Mouse (Mus musculus) heart, postnatal 25 days (tissue): ENCODE results near the gene Pde4a. TPM values are rescaled to one million over a fixed set of nuclear protein-coding genes. Genes with fewer than 3 reads are reported as not detected.
"Not testable (repeated sequence)": the region's sequence is repeated elsewhere in the genome, so short reads cannot be mapped to it uniquely, and the experiment has no call there.

Source experiments
- DNase-seq: peaks from one replicate; pipeline ENCODE4 v3.0.0; 2022; ENCODE audit warnings: low spot score
- intact Hi-C: fragments of 180-260 bp; cut with DNase I; formaldehyde crosslinking; loops from one replicate; pipeline ENCODE4 v1.15.1; 2025
- total RNA-seq, 2 experiments: library from RNA; stranded (reverse); gene quantifications; 2 replicates each; pipeline ENCODE4 v1.2.3; 2021

Pde4a gene
- total RNA-seq, 2 experiments from 2014 or later = 47.1 to 51.6 TPM

DNA sequence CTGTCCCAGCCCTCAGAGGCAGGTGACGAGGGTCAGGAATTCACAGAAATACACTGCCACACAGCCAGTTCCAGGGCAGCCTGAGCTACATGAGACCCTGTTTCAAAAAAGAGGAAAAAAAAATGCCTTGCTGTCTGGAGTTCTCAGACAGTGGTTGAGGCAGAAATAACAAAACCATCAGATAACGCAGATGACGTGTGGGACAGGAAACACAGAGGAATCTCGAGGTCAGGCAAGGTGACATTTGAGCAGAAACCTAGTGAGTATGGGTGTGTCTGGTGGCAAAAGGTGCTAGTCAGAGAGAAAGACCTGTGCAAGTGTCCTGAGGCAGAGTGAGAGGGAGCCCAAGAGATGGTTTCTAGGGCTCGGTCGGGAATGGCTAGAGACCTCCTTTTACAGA lies 6.8 kb downstream of the Pde4a start:
- intact Hi-C loops = no loop called here
- no peak for DNase-seq

DNA sequence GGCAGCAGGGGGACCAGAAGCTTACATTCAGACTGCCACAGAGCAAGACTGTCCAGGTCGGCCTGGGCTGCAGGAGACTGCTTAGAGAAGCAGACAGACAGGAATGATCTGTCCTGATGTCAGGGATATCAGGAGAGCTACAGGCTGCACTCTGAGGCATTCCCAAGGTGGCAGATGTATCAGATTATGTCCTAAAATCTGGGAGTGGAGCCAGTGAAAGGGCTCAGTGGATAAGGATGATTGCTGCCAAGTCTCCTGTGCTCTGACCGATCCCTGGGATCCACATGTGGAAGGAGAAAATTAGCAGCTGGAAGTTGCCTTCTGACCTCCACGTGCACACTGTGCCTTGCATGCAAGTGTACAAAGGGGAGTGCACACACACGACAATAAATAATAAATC lies 14.9 kb downstream of the Pde4a start:
- DNase-seq = no peak
- intact Hi-C loops = no loop called here

DNA sequence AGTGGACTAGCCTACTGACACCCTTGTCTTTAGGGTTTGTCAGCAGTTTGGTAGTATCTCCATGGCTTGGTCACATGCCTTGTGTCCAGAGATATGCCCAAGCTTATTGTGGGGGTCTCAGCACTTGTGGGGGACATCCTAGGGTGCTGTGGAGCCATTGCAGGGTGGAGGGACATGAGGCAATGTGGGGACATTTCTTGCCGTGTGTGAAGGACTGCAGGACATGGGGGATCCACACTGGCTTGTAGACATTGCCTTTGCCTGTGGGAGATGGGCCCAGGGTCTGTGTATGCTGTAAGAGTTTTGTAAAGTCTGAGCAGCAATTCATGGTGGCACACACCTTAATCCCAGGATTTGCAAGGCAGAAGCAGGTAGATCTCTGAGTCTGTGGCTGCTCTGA lies 15.3 kb downstream of the Pde4a start:
- DNase-seq = no peak
- intact Hi-C loops = no loop called here

DNA sequence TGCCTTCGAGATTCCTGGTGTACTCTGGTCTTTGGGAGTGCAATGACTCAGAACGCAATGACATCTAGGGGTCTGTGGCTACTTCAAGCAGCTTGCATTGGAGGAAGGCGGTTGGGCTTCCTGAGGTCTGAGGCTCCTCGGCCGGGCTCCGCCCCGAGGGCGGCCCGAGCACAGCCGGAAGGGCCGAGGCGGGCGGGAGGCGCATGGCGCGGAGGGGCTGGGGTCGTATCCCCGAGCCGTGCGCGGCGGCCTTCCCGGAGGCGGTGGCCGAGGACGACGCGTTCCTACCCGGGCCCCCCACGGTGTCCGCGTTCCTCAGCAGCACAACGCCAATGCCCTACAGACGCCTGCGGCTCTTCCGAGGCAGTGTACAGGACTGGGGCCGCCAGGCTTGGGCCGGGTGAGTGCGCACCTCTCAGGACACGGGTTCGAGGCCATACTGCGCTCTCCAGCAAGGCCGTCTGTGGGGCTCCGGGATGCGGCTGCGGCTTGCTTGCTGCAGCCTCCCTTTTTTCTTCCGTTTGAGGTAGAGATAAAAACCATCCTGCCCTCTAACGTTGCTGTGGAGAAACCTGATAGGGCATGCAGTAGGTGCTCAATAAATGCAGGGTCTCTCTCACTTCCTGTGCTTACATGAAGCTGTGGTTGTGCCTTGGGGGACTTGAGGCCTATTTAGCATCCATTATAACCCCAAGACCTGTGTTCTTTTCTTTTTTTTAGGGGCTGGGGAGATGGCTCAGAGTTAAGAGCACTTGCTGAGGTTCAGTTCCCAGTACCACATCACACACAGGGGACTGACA lies 16.1 kb downstream of the Pde4a start:
- peak; percentile 34 for DNase-seq
- intact Hi-C loops = no loop called here

DNA sequence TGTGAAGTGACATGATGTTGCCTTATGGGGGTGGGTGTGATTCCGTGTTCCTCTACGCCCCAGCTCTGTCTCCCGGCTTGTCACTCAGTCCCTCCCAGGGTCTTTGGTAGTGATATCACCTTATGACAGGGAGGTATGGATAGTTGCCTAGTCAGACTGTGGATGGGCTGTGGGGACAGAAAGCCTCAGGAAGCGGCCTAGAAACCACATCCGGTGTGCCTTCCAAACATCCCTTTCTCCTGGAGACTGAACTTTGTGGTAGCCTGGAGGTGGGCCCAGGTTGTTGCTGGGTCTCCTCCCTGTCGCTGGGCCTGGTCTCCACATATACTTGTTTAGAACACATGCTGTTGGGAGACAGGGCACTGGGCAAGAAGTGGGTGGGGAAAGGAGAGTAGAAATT lies 17.9 kb downstream of the Pde4a start:
- DNase-seq = no peak
- intact Hi-C loops = no loop called here

DNA sequence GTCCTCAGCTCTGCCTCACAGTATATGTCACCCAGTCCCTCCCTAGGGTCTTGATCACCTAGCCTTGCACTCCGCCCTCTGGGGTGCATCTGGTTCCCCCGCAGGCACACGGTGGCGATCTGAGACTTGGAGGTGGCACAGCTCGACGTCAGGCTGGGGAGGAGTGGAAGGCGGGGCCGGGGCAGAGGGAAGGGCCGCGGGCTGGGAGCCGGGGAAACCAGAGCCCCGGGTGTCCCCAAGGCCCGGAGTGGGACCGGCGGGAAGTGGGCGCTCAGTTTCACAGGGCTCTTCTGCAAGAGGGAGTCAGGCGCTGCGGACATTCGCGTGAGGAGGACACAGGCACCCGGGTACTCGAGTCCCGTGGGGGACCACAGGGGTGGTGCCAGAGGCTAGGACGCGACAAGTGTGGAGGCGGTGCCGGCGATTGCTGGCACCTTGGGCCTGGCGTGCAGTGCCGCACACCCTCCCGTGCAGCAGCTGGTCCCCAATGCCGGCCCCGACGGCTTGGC lies 18.4 kb downstream of the Pde4a start:
- peak; percentile 58 for DNase-seq
- intact Hi-C loops = no loop called here

DNA sequence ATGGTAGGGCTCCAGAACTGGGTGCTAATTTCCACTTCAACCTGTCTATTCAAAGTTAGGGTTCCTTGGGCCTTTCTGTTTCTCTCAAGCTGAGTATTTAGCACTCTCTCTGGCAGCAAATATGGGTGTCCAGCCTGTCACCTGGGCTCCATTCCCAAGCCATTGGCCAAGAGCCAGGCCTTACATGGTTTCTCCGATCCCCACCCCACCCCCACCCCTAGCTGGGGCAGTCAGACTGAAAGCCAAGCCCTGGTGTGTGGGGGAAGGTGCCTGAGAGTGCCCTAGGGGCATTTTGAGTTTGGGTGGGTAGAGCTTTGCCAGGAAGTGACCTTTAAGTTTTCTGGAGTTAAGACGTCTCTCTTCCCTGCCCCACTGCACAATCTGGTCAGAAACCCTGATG lies 19.2 kb downstream of the Pde4a start:
- intact Hi-C loops = no loop called here
- DNase-seq = peak; percentile 36

DNA sequence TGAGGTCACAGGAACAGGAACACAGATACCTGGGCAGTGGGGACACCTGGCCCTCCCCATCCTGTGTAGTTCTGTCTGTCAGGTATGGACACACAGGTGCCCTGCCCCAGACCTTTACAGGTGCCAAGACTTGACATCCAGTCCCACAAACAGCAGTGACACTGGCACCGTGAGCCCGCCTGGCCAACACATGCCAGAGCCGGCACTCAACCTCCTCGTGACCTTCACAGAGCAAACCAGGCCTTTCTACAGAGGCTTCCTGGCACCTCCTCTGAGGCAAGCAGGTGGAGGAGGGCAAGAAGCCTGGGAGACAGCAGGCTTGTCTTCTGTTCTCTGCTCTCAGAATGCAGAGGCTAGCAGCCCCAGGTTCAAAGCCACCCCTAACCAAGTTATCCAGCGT lies 19.9 kb downstream of the Pde4a start:
- intact Hi-C loops = no loop called here

DNA sequence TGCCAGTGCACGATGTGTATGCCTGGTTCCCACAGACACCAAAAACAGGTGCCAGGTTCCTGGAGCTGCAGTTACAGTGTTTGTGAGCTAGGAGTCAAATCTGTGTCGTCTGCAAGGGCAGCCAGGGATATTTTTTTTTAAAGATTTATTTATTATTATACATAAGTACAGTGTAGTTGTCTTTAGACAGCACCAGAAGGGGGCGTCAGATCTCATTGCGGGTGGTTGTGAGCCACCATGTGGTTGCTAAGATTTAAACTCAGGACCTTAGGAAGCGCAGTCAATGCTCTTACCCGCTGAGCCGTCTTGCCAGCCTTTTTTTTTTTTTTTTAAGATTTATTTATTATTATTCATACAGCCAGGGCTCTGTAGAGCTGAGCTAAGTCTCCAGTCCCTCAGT lies 24.4 kb downstream of the Pde4a start:
- intact Hi-C loops = no loop called here

More for the DNA sequence above, 19.9 kb downstream of the Pde4a start:
- no peak for DNase-seq

DNA sequence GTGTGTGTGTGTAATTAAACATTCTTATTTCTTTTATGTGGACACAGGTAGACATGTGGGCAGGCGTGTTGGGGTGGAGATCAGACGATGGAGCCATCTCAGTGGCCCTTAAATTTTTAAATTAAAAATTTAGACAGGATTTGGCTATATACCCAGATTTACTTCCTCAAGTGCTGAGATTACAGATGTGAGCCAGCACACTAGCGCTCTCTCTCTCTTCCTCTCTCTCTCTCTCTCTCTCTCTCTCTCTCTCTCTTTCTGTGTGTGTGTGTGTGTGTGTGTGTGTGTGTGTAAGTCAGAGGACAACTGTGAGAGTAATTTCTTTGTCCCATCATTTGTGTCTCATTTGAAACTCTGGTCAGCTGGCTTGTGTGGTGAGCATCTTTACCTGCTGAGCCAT lies 25.2 kb downstream of the Pde4a start:
- DNase-seq = no peak

More for the DNA sequence above, 24.4 kb downstream of the Pde4a start:
- DNase-seq = no peak

DNA sequence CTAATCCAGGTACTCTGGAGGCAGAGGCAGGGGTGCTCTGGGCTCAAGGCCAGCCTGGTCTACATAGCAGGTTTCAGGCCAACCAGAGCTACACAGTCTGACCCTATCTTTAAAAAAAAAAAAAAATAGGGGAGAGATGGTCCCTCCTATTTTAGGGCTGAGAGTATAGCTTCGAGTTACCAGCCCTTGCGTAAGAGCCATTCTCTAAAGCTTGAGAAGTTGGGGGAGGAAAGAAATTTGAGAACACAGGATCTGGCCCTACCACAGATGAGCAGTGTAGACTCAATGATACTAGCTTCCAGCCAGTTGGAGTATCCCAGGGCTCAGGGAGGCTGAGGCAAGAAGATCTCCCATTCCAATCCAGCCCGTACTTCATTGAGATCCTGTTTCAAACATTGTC lies 28.3 kb downstream of the Pde4a start:
- no peak for DNase-seq
- intact Hi-C loops = no loop called here

More for the DNA sequence above, 25.2 kb downstream of the Pde4a start:
- intact Hi-C loops = no loop called here

DNA sequence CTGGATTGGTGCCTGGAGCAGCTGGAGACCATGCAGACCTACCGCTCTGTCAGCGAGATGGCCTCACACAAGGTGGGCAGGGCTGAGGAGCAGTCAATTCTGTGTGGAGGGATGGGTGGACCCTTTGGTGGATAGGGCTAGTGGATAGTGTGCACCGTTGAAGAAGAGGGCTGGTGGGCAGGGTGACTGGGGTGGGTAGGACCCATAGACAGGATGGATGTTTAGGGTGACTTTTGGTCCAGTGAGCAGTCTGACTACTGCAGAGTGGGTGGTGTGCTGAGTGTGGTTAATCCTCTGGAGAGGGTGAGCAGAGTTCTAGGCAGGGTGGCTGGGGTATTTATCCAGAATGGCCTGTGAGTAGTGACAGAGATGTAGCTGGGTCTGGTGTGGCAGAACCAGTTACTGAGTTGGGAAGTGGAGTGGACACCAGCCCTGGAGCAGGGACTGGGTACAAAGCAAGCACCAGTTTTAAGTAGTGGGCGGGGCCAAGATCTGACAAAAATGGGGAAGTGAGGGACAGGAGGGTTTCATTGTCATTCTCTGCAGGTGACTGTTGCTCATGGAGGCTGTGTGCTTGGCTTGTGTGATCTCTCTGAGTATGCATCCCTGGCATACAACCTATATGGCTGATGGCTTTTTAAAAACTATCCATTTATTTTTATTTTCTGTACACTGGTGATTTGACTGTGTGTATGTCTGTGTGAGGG lies 29.4 kb downstream of the Pde4a start:
- no peak for DNase-seq
- intact Hi-C loops = no loop called here

DNA sequence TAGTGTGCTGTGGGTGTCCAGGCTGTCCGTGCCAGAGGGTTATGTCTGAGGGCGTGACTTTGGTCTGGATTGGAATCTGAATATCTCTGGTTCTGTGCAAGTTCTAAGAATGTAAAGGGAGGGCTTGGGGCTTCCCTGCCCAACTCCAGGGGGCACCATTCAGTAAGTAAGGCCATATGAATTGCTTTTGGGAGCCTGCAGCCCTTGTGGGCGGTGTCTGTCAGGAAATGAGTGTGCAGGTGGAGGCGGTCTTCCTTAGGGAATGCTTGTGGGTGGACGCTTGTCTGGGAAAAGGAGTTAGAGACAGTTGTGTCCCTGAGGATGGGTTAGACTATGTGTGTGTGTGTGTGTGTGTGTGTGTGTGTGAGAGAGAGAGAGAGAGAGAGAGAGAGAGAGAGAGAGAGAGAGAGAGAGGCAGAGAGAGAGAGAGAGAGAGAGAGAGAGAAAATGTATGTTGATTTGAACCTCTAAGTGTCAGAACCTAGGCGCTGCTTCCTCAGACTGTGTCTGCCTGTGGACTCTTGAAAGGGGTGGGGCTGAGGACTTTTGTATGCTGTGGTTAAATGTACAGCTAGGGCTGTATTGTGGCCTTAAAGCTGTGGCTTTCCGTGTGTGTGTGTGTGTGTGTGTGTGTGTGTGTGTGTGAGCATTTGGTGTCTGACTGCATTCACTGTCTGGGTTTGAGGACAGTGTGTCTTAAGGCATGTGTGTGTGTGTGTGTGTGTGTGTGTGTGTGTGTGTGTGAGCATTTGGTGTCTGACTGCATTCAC lies 30.4 kb downstream of the Pde4a start:
- intact Hi-C loops, DNase-seq: not testable (repeated sequence)

DNA sequence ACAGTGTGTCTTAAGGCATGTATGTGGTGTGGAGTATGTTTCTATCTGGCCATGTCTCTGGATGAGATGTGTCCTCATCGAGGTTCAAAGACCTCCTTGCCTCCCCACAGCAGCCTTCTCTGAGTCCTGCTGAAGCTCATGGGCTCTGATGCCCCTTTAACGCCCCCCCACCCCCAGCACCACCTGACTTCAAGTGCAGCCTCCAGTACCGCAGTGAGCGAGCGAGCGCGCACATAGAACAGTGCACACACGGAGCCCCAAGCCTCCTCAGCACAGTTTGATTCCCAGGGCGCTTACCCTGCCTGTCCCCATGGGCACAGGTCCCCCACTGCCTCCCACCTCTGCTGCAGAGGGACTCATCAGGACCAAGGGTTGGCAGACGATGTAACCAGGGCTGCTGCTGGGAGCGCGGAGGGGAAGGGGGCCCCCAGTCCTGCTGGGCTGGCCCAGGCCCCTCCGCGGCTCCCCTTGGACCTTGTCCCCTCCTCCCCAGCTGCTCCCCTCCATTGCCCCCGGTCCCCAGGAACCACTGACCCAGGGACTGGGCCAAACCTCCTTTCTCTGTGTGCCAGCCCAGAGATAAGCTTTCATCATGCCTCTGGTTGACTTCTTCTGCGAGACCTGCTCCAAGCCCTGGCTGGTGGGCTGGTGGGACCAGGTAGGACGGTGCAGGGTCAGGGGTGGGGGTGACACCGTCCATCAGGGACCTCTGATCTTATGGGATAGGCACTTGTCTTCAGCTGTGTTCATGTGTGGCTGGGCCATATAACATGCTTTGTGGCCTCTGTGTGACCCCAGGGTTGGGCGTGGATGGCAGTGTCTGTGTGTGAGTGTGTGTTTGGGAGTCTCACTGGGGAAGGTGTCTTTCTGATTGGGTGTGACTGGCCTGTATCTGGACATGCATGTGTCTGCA lies 31.3 kb downstream of the Pde4a start:
- intact Hi-C loops = no loop called here
- DNase-seq = no peak

DNA sequence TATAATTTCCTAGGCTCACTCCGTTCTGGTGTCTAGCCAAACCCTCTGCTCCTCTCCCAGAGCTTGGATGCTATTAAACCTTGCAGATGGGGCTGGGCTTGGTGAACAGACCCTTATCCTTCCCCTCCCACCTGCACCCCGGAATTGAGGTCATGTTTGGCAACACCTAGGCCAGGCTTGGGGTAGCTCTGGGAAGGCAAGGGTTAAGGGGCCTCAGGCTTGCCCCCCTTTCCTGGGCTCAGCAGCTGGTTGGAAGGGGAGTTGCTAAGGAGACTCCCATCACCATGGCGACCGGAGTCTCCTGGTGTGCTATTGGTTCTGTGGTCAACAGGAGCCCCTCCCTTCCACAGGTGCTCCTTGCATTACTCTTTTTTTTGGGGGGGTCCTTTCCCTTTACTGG lies 32.5 kb downstream of the Pde4a start:
- no peak for DNase-seq
- intact Hi-C loops = no loop called here

DNA sequence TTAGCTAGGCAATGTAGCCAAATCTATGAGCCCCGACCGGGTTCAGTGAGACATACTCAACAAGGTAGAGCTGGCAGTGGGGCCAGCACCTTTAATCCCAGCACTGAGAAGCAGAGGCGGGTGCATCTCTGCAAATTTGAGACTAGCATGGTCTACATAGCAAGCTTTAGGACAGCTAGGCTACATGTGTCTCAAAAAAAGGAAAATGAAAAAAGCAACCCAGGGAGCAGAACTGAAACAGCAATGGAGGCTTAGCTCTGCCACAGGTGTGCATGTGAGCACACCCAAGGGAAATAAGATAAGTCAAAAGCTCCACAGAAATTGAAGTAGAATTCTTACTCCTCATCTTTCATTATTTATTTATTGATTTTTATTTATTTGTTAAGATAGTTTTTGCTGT lies 33.4 kb downstream of the Pde4a start:
- DNase-seq = no peak
- intact Hi-C loops = no loop called here

DNA sequence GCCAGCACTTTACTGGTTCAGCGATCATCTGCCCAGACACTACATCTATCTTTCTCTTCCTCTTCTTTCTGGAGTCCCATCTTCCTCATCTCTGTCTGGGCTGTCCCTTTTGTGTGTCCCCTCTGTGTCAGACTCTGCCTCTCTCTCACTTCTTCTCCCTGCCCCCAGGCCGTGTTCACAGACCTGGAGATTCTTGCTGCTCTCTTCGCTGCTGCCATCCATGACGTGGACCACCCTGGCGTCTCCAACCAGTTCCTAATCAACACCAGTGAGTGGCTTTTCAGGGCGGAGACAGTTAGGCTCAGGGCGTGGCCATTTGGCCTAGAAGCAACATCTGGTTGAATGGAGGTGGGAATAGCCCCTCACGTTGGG lies 38.6 kb downstream of the Pde4a start:
- intact Hi-C loops = no loop called here
- DNase-seq = no peak

DNA sequence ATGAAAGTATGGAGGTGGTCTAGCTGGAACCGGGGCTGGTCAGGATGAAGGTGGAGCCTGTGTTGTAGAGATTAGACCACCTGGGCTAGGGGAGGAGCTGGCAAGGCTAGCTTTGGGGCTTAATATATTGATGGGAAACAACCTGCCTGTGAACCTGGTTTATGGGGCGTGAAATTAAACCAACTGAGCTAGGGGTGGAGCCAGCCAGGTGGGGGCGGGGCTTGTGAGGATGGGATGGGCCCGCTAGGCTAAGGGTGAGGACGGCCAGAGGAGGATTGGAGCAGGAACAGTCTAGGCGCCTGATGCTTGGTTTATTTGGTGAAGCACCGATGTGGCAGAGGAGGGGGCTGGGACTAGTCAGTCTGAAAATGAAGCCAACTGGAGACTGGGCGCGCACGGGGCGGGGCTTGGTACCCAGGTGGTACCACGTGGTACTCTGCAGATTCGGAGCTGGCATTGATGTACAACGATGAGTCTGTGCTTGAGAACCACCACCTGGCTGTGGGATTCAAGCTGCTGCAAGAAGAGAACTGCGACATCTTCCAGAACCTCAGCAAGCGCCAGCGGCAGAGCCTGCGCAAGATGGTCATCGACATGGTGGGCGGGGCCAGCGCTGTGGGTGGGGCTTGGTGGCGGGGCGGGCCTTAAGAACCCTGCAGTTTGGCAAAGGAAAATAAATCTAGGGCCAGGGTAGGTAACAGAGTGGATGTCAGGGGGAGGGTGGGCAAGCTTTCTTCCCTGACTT lies 39.2 kb downstream of the Pde4a start:
- intact Hi-C loops = no loop called here

DNA sequence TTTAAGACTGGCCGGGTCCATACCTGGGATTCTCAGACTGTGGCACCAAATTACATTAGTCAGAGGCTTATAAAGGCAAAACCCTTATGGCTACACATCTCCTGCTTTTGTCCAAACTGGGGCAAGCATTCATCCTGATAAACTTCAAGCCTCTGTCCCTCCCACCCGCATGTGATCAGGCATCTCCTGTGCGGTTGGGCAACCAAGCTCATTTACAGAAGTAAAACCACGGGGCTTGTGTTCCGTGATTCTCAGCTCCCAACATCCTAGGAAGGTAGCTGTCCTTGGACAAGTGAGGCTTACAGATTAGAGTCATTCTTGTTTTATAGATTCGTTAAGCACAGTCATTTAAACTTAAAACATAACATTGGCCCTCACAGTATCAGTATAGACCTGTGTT lies 41.3 kb downstream of the Pde4a start:
- intact Hi-C loops = no loop called here
- DNase-seq = no peak

More for the DNA sequence above, 39.2 kb downstream of the Pde4a start:
- DNase-seq = no peak
